Mouse (Mus musculus) forebrain, embryonic 14.5 days (tissue): ENCODE measurements around the gene Pmm2. TPM values are rescaled to one million over a fixed set of nuclear protein-coding genes. Genes with fewer than 3 reads are reported as not detected.

Experiments used
- ATAC-seq: fragments of 200-750 bp; cut with Nextera tagmentation; 2 replicates; pipeline ENCODE4 v1.8.0; 2017; ENCODE audit warnings: mild to moderate bottlenecking, moderate library complexity
- DNase-seq: peaks from one replicate; pipeline ENCODE4 v3.0.0-alpha.2; 2015; ENCODE audit warnings: low spot score
- H3K27ac ChIP-seq: fragments of 300-500 bp; sonication (generic); 2 replicates; pipeline ENCODE4 v1.5.1; 2014; ENCODE audit warnings: low read depth, mild to moderate bottlenecking, control low read depth, low read length, moderate library complexity
- H3K27me3 ChIP-seq: fragments of 300-500 bp; sonication (generic); replicated peaks from 2 replicates; pipeline ENCODE4 v1.6.1; 2014; ENCODE audit warnings: low read length, control low read depth, mixed read lengths; ENCODE audit not compliant: control insufficient read depth, insufficient read depth
- H3K36me3 ChIP-seq: fragments of 300-500 bp; sonication (generic); 2 replicates; pipeline ENCODE4 v1.6.1; 2014; ENCODE audit warnings: low read length, control low read depth; ENCODE audit not compliant: control insufficient read depth, insufficient read depth
- H3K4me1 ChIP-seq: fragments of 300-500 bp; sonication (generic); 2 replicates; pipeline ENCODE4 v1.6.1; 2014; ENCODE audit warnings: antibody characterized with exemption, low read length, control low read depth; ENCODE audit not compliant: control insufficient read depth, insufficient read depth
- H3K4me2 ChIP-seq: fragments of 300-500 bp; sonication (generic); 2 replicates; pipeline ENCODE4 v1.6.1; 2014; ENCODE audit warnings: mild to moderate bottlenecking, control low read depth, low read length
- H3K4me3 ChIP-seq: fragments of 300-500 bp; sonication (generic); 2 replicates; pipeline ENCODE4 v1.5.1; 2014; ENCODE audit warnings: low read depth, low read length, control low read depth
- H3K9ac ChIP-seq: fragments of 300-500 bp; sonication (generic); 2 replicates; pipeline ENCODE4 v1.6.1; 2014; ENCODE audit warnings: mild to moderate bottlenecking, low read length, control low read depth, moderate library complexity
- H3K9me3 ChIP-seq: fragments of 300-500 bp; sonication (generic); replicated peaks from 2 replicates; pipeline ENCODE4 v1.6.1; 2016; ENCODE audit warnings: low read length, control low read depth, mixed read lengths; ENCODE audit not compliant: control insufficient read depth
- WGBS: fragments of 180-500 bp; shearing (Covaris S2); extraction: QIAGEN DNeasy Blood & Tissue Kit; methylation state at CpG from one replicate; pipeline ENCODE4 v1.1.7; 2014; 5-methylcytosine and 5-hydroxymethylcytosine counted together
- polyA plus RNA-seq: library from polyadenylated mRNA; unstranded; fragments of >200 nt; fragmentation: Nextera tagmentation; extraction: Ambion mirVana; gene quantifications from 2 replicates; pipeline ENCODE4 v1.2.1, GENCODE M21; 2014

Pmm2 gene
- polyA plus RNA-seq, 1 experiment from 2014 or later = 36.3 TPM

- H3K36me3 ChIP-seq = peaks cover 46% of the 10 kb centered on the region
- no peak overlapping the region for H3K27ac ChIP-seq
- no peaks in the 10 kb centered on the region for H3K9me3 ChIP-seq
- H3K4me1 ChIP-seq = peaks cover 5% of the 10 kb centered on the region; the same call in 1 of the 2 replicates
- 84% methylated on average over 24 of the region's 24 CpGs for WGBS
- H3K9ac ChIP-seq = no peak overlapping the region
- H3K4me3 ChIP-seq = no peak overlapping the region
- no peaks in the 10 kb centered on the region for H3K27me3 ChIP-seq
- ATAC-seq = no peak
- DNase-seq = no peak
- no peak overlapping the region for H3K4me2 ChIP-seq
Measured at GRCm38 (mm10) chr16:8663606-8664539, 26.4 kb downstream of the Pmm2 start.

- H3K9me3 ChIP-seq = no peaks in the 10 kb centered on the region
- WGBS = 77% methylated on average over 5 of the region's 5 CpGs
- no peak overlapping the region for H3K4me3 ChIP-seq
- no peak overlapping the region for H3K27ac ChIP-seq
- H3K36me3 ChIP-seq = peaks cover 31% of the 10 kb centered on the region
- H3K4me2 ChIP-seq = no peak overlapping the region
- DNase-seq (no peak), ATAC-seq (no peak)
- H3K4me1 ChIP-seq = peaks cover 18% of the 10 kb centered on the region; the same call in 1 of the 2 replicates
- no peak overlapping the region for H3K9ac ChIP-seq
- H3K27me3 ChIP-seq = no peaks in the 10 kb centered on the region
Measured at GRCm38 (mm10) chr16:8665367-8665766, 27.9 kb downstream of the Pmm2 start.

- peaks cover 22% of the 10 kb centered on the region; the same call in 1 of the 2 replicates for H3K4me1 ChIP-seq
- WGBS = 68% methylated on average over 2 of the region's 2 CpGs
- no peak overlapping the region for H3K4me2 ChIP-seq
- no peak overlapping the region for H3K4me3 ChIP-seq
- no peak overlapping the region for H3K27ac ChIP-seq
- DNase-seq (no peak), ATAC-seq (no peak)
- no peaks in the 10 kb centered on the region for H3K9me3 ChIP-seq
- peaks cover 23% of the 10 kb centered on the region for H3K36me3 ChIP-seq
- H3K9ac ChIP-seq = no peak overlapping the region
- no peaks in the 10 kb centered on the region for H3K27me3 ChIP-seq
Measured at GRCm38 (mm10) chr16:8666452-8666851, 29.0 kb downstream of the Pmm2 start.

GRCm38 (mm10) chr16:8667261-8667660 is 29.8 kb downstream of the Pmm2 start:
- Histone ChIP-seq H3K9me3 (no peaks in the 10 kb centered on the region), H3K27ac (no peak overlapping the region), H3K4me2 (no peak overlapping the region), H3K36me3 (peaks cover 15% of the 10 kb centered on the region), H3K9ac (no peak overlapping the region), H3K4me1 (peaks cover 22% of the 10 kb centered on the region; the same call in 1 of the 2 replicates), H3K4me3 (no peak overlapping the region), H3K27me3 (no peaks in the 10 kb centered on the region)
- DNase-seq (no peak), ATAC-seq (no peak)
- WGBS = 90% methylated on average over 7 of the region's 7 CpGs

GRCm38 (mm10) chr16:8667814-8668213 is 30.3 kb downstream of the Pmm2 start:
- WGBS = 77% methylated on average over 4 of the region's 4 CpGs
- no peak overlapping the region for H3K4me2 ChIP-seq
- no peak overlapping the region for H3K9ac ChIP-seq

GRCm38 (mm10) chr16:8668386-8668785 is 30.9 kb downstream of the Pmm2 start:
- H3K27ac ChIP-seq = no peak overlapping the region
- no peak overlapping the region for H3K4me2 ChIP-seq
- H3K4me1 ChIP-seq = peaks cover 22% of the 10 kb centered on the region; the same call in 1 of the 2 replicates
- H3K9ac ChIP-seq = no peak overlapping the region
- no peaks in the 10 kb centered on the region for H3K9me3 ChIP-seq
- H3K27me3 ChIP-seq = 0 out of 2 replicates have a peak, but pooled peaks cover 4% of the 10 kb centered on the region
- 73% methylated on average over 2 of the region's 2 CpGs for WGBS
- ATAC-seq (no peak), DNase-seq (no peak)
- H3K4me3 ChIP-seq = no peak overlapping the region
- H3K36me3 ChIP-seq = peaks cover 4% of the 10 kb centered on the region

More at GRCm38 (mm10) chr16:8667814-8668213, 30.3 kb downstream of the Pmm2 start:
- Histone ChIP-seq H3K27me3 (no peaks in the 10 kb centered on the region), H3K27ac (no peak overlapping the region), H3K9me3 (no peaks in the 10 kb centered on the region), H3K4me1 (peaks cover 22% of the 10 kb centered on the region; the same call in 1 of the 2 replicates), H3K4me3 (no peak overlapping the region), H3K36me3 (peaks cover 10% of the 10 kb centered on the region)
- ATAC-seq (no peak), DNase-seq (no peak)

- no peaks in the 10 kb centered on the region for H3K36me3 ChIP-seq
- ATAC-seq (no peak), DNase-seq (peak; percentile 25)
- peaks cover 22% of the 10 kb centered on the region; the same call in 1 of the 2 replicates for H3K4me1 ChIP-seq
- H3K9me3 ChIP-seq = no peaks in the 10 kb centered on the region
- H3K4me2 ChIP-seq = peak overlapping the region; percentile 77
- H3K9ac ChIP-seq = peak overlapping the region; percentile 74
- H3K27me3 ChIP-seq = 0 out of 2 replicates have a peak, but pooled peaks cover 4% of the 10 kb centered on the region
- H3K4me3 ChIP-seq = peak overlapping the region; percentile 62
- peak overlapping the region; percentile 75 for H3K27ac ChIP-seq
- 51% methylated on average over 5 of the region's 5 CpGs for WGBS
Measured at GRCm38 (mm10) chr16:8669432-8669831, 32.0 kb downstream of the Pmm2 start.

GRCm38 (mm10) chr16:8670041-8671035 is 32.9 kb downstream of the Pmm2 start:
- H3K9me3 ChIP-seq = no peaks in the 10 kb centered on the region
- H3K4me2 ChIP-seq = peak overlapping the region; percentile 77
- peak overlapping the region; percentile 75 for H3K27ac ChIP-seq
- peak overlapping the region; percentile 62 for H3K4me3 ChIP-seq
- 0 out of 2 replicates have a peak, but pooled peaks cover 4% of the 10 kb centered on the region for H3K27me3 ChIP-seq
- peak; percentile 30 for ATAC-seq
- 5% methylated on average over 15 of the region's 15 CpGs for WGBS
- H3K4me1 ChIP-seq = peaks cover 22% of the 10 kb centered on the region; the same call in 1 of the 2 replicates
- H3K9ac ChIP-seq = peak overlapping the region; percentile 74
- peak; percentile 75 for DNase-seq
- H3K36me3 ChIP-seq = no peaks in the 10 kb centered on the region
